Comparison of ENCODE assay signal across 8 mouse cellular contexts in the genomic region with DNA sequence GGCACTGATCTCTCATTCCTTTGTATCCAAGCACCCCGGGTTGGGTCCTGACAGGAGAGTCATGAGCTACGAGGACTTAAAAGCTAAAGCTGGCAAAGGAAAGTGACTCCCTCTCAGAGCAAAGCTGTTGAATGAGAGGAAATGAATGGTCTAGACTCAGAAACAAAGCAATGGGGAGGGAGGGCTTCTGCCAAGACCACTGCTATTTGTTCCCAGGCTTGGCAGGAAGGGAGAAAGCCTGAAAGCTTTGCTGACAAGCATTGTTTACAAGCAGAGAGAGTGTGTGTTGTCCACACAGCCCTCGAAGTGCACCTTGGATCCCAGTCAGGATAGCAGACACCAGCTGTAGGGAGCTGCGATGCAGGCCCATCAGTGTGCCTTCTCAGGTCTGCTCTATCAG. TPM values are rescaled to one million over a fixed set of nuclear protein-coding genes. Genes with fewer than 3 reads are reported as not detected.
DNase-seq lines count a peak whose midpoint lies in the region; ATAC-seq lines count a peak whose summit lies in the region.
"Had no signal": no experiment of that assay in that cellular context is flagged by ENCODE, and none has a peak within 500 bp of the region (broad histone marks: within the 10 kb centered on the region; RNA-seq: fewer than 3 reads in every experiment).

No protein-coding gene starts in this region.

- peak; percentile 64; the same call in 1 of the 2 replicates for ATAC-seq in lung, embryonic 15.5 days (ENCODE audit: borderline replicate concordance, extremely low read depth, low FRiP score, low TSS enrichment)
- peak; percentile 50 for ATAC-seq in hindbrain, embryonic 13.5 days (ENCODE audit: low FRiP score)
- peak; percentile 46; the same call in 1 of the 2 replicates for ATAC-seq in midbrain, embryonic 16.5 days

- WGBS in lung, embryonic 15.5 days = 20% methylated on average over 4 of the region's 4 CpGs
- WGBS in hindbrain, embryonic 13.5 days = 21% methylated on average over 4 of the region's 4 CpGs
- WGBS in midbrain, embryonic 16.5 days = 39% methylated on average over 4 of the region's 4 CpGs

- peak overlapping the region; percentile 16 for H3K4me2 ChIP-seq in lung, embryonic 15.5 days
- H3K4me2 ChIP-seq in hindbrain, embryonic 13.5 days = no peak overlapping the region
- H3K4me2 ChIP-seq in midbrain, embryonic 16.5 days (ENCODE audit: low read length) = no peak overlapping the region
- H3K4me2 ChIP-seq: liver, embryonic 15.5 days had no signal

- no peak overlapping the region; the same call in 1 of the 2 replicates for H3K9ac ChIP-seq in lung, embryonic 15.5 days
- 0 out of 2 replicates have a peak overlapping the region, but pooled peaks have one; percentile 9 for H3K9ac ChIP-seq in hindbrain, embryonic 13.5 days
- no peak overlapping the region for H3K9ac ChIP-seq in midbrain, embryonic 16.5 days (ENCODE audit: low read depth, low read length)
- H3K9ac ChIP-seq: liver, embryonic 15.5 days had no signal

- DNase-seq in lung, adult 18-20 months = no peak
- DNase-seq in cerebellum, adult 8-10 months = peak; percentile 60
- no peak for DNase-seq in gastrocnemius, postnatal 25 days
- no peak for DNase-seq in frontal cortex, postnatal 14 days (ENCODE audit: low spot score in 2 of 2)

- H3K4me3 ChIP-seq in lung, embryonic 15.5 days = no peak overlapping the region
- no peak overlapping the region for H3K4me3 ChIP-seq in hindbrain, embryonic 13.5 days
- no peak overlapping the region for H3K4me3 ChIP-seq in midbrain, embryonic 16.5 days (ENCODE audit: low read depth, low read length)
- H3K4me3 ChIP-seq: liver, embryonic 15.5 days had no signal

- peak overlapping the region; percentile 42 for H3K27ac ChIP-seq in lung, embryonic 15.5 days
- H3K27ac ChIP-seq in hindbrain, embryonic 13.5 days = peak overlapping the region; percentile 52; the same call in 1 of the 2 replicates
- H3K27ac ChIP-seq in midbrain, embryonic 16.5 days (ENCODE audit: low read length) = no peak overlapping the region
- H3K27ac ChIP-seq: liver, embryonic 15.5 days had no signal

- no peaks in the 10 kb centered on the region for H3K9me3 ChIP-seq in lung, embryonic 15.5 days
- H3K9me3 ChIP-seq in hindbrain, embryonic 13.5 days = no peaks in the 10 kb centered on the region
- no peaks in the 10 kb centered on the region for H3K9me3 ChIP-seq in midbrain, embryonic 16.5 days (replicated peaks; ENCODE audit: control insufficient read depth, low read length, poor library complexity, severe bottlenecking)
- H3K9me3 ChIP-seq: liver, embryonic 15.5 days had no signal

- H3K36me3 ChIP-seq in lung, embryonic 15.5 days = no peaks in the 10 kb centered on the region
- H3K36me3 ChIP-seq in hindbrain, embryonic 13.5 days = no peaks in the 10 kb centered on the region
- H3K36me3 ChIP-seq in midbrain, embryonic 16.5 days (ENCODE audit: control insufficient read depth, insufficient read depth, low read length) = no peaks in the 10 kb centered on the region
- H3K36me3 ChIP-seq: liver, embryonic 15.5 days had no signal

- peaks cover 39% of the 10 kb centered on the region for H3K4me1 ChIP-seq in lung, embryonic 15.5 days
- peaks cover 33% of the 10 kb centered on the region for H3K4me1 ChIP-seq in hindbrain, embryonic 13.5 days (replicated peaks)
- H3K4me1 ChIP-seq in midbrain, embryonic 16.5 days (ENCODE audit: control insufficient read depth, insufficient read depth, low read length) = peaks cover 7% of the 10 kb centered on the region; the same call in 1 of the 2 replicates

- H3K27me3 ChIP-seq in lung, embryonic 15.5 days = peaks cover 3% of the 10 kb centered on the region; the same call in 1 of the 2 replicates
- 0 out of 2 replicates have a peak, but pooled peaks cover 8% of the 10 kb centered on the region for H3K27me3 ChIP-seq in hindbrain, embryonic 13.5 days
- H3K27me3 ChIP-seq in midbrain, embryonic 16.5 days (ENCODE audit: control insufficient read depth, insufficient read depth, low read depth, low read length) = no peaks in the 10 kb centered on the region
- H3K27me3 ChIP-seq: liver, embryonic 15.5 days had no signal

RNA-seq across cellular contexts. Expression of gene Mab21l3, which starts 41.8 kb away (rescaled TPM):
- polyA plus RNA-seq in lung, embryonic 15.5 days (2015; fragmentation: Nextera tagmentation; extraction: Ambion mirVana) = 0.55 and 0.69 TPM in 2 replicates
- polyA plus RNA-seq in hindbrain, embryonic 13.5 days (2015; fragmentation: Nextera tagmentation; extraction: Ambion mirVana) = 0.19 and 0.34 TPM in 2 replicates
- polyA plus RNA-seq in midbrain, embryonic 16.5 days (2015; fragmentation: Nextera tagmentation; extraction: Ambion mirVana) = 0.07 and 0.09 TPM in 2 replicates
- not detected for total RNA-seq in gastrocnemius, postnatal 25 days (2021)
- polyA plus RNA-seq: liver, embryonic 15.5 days had no signal
